Mouse (Mus musculus): Measurements from ENCODE around the gene C530025M09Rik. TPM values are rescaled to one million over a fixed set of nuclear protein-coding genes. Genes with fewer than 3 reads are reported as not detected.

Gene C530025M09Rik
- polyA plus RNA-seq (2012; rRNA removed), result 0.20 and 0.34 TPM in 2 replicates

DNA sequence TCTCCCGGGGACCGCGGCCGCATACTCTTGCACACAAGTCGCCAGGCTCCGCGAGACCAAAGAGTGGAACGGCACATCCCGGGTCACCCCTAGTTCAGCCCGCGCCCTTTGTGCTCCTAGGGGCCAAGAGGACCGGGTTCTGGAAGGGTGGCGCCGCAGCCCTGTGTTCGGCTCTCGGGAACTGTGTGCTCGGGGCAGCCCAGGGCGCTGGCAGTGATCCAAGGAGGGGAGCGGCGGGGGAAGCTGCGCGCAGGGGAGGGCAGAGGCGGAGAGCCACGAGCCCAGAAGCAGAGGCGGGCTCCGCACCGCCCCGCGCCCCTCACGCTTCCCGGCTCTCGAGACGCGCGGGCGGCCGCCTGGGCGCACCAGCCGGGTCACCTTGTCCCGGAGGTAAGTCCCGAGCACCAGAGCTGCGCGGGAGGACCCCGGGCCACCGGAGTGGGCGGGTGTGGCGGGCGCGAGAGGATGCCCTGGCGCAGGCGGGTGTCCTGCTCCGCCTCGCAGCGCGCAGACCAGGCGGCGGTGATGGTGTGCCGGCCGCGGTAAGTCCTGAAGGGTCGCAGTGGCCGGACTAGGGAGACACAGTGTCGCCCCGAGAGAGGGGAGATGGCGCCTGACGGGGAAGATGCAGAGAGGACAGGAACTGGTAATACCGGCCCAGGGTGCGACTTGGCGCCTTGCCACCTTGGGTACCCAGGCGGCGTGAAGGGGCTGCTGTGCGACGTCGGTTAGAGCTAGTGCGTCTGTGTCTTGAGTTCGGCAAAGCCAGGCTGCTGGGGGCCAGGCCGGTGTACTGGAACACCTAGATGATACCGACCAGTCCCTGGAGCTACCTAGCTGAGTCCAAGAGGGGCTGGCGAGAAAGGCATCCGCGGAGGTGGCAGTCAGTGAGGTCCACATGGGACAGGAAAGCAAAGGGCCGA is at the start of gene C530025M09Rik:
C530025M09Rik (minus strand) TSS at position 678 of the 923 bp plus-strand sequence.

DNA sequence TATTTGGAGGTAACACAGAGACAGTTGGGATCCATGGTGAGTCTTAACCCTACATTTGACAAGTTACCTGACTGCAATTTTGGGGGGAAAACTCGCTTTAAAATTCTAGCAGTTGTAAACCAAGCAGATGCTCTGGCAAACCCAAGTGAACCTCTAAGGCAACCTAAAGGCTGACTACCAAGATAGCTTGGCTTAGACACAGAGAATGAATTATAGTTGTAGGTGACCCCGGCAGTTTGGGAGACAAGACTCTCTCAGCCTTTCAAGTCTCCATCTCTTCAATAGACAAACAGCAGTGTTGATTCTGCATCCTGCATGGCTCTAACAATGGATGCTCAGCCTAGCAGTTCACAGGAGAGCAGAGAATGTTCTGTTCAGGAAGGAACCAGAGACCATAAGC is 2.1 kb downstream of the C530025M09Rik start, which contains the start of gene Syndig1:
Syndig1 (plus strand) TSS at position 301 of the 400 bp plus-strand sequence.

Other genes starting within 250 kb of the C530025M09Rik start
- 23.1 and 26.1 TPM in 2 replicates for gene Syndig1, start 2.0 kb downstream of the C530025M09Rik start, polyA plus RNA-seq (2012; rRNA removed)